Mouse (Mus musculus): ENCODE measurements at regions not wholly inside any gene's neighbourhood (a gene's known extent, or its start where the extent isn't known, plus 50 kb on each side); places are given as distances from the start of the nearest gene placed in this dataset.

DNA sequence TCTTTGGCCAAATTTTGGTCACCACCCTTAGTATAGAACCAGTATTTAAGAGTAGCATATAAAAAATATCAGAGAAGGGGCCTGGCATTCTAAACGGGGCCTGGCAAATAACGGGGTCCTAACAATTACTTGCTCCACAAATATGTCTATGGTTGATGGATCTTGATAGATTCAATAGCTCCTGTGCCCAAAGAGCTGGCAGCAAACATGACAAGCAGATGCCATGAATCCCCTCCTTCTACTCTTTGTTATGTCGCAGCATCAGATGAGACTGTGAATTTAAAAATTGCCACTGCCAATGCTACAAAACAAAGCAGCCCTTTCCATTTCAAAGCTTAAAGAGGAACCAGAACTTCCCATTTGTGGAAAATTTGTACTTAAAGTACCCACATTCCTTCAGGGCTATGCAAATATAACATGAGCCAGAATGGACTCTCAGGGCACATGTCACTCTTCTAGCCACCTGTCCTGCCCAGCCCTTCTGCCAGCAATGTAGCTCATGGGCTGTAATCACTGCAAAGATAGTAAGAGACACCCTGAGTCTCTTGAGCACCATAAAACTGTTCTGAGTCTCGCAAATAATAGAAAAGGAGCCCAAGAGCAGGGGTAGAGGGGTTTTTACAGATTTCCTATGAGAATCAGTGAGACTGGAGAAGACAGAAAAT, 342.4 kb upstream of the Kirrel3 start:
- DNase-seq (ENCODE audit: low spot score in 2 of 2), result no peak

DNA sequence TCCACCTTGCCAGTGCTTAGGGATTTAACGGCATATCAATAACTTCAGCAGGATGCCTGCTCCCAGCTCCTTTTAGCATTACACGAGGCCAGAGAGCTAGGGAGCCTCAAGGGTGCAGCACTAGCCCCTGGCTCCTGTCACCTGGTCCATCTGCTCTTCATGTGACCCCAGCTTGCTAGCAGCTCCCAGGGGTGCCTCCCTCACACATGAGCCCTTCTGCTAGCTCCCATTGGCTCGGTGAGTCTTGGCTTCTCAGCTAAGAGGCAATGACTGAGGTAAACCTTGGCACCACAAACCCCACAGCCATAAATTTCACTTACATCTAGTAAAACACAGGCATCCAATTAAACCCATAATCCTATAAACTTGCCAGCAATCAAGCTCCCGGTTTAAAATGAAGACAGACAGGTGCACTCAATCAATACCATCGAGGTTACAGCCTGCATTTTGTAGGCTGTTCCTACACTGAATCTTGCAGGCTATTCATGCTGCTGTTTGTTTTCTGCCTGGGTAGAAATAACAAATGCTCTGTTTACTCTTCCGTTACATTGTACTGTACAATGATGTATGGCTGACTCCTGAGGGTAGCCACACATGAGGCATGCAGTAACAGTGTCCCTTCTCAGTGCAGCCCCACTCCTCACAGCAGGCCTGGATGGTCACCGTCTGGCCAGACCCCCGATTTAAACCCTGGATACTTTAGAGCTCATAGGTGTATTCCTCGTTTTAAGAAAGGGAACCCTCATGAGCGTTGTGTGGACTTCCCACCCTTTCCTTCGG, 330.3 kb upstream of the Kirrel3 start:
- DNase-seq (ENCODE audit: low spot score in 2 of 2), result no peak

DNA sequence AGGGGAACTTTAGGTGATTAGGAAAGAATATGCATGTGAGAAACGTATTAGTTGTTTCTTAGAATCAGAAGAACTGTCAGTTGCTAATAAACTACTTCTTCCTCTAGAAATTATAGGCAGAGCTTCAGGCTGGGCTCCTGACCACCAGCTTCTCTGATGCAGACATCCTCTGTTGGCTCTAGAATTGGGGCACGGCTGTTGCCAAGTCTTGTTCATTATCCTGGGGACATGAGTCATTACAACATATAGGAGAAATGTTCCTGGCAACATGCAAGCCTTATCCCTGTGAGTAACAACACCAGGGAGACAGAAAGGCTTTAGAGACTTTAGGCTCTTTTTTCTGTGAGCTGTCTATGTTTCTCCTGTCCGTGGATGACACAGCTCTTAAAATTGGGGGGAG, 329.1 kb upstream of the Kirrel3 start:
- DNase-seq (ENCODE audit: low spot score in 2 of 2), result no peak

DNA sequence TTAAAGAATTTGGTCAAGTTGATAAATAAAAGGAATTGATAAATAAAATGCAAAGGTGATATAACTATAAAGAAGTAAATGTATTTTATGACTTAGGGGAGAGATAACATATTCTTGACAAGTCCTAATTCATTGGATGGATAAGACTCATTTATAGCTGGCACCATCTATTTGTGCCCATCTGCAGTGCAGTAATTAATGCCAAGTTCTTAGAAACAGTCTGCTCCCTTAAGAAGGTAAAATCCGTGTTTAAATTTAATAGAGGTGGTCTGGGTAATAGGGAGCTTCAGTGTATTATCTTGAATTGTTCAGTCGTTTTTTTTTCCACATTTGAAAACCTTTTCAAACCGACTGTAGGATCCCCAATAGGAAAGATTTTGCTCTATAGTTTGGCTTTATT, 324.6 kb upstream of the Kirrel3 start:
- DNase-seq (ENCODE audit: low spot score in 2 of 2), result no peak

DNA sequence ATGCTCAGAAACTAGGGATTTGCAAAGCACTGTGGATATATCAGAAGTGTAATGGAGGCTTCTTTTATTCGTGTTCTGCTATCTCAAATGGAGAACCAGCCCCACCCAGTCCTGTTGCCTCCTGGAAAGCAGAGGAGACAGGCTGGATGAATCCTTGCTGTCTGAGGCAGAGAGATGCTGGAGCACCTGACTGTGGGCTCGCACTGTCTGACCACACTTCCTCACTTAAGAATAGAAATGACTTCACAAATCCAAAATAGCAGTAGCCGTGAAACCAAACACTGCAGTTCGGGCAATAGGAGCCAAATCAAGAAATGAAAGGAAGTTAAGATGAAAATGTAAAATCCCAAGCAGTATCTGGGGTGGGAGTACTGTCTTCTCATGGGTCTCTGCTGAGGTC, 299.4 kb upstream of the Kirrel3 start:
- DNase-seq (ENCODE audit: low spot score in 2 of 2), result no peak

DNA sequence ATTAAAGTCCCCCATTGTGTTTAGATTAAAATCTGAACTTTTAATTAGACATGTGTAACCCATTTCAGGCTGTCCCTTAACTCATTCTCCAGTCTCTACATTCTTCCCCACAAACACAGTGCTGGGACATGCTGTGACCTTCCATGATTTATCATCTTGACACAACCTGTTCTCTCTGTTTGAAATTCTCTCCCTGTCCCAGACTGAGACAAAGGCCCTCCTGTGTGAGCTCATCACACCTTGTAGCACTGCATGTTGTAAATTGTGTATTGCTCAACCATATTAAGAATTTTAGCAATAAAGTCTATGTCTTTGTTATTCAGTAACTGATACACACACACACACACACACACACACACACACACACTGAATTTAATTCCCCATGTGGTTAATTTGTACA, 293.2 kb upstream of the Kirrel3 start:
- DNase-seq (ENCODE audit: low spot score in 2 of 2), result no peak

DNA sequence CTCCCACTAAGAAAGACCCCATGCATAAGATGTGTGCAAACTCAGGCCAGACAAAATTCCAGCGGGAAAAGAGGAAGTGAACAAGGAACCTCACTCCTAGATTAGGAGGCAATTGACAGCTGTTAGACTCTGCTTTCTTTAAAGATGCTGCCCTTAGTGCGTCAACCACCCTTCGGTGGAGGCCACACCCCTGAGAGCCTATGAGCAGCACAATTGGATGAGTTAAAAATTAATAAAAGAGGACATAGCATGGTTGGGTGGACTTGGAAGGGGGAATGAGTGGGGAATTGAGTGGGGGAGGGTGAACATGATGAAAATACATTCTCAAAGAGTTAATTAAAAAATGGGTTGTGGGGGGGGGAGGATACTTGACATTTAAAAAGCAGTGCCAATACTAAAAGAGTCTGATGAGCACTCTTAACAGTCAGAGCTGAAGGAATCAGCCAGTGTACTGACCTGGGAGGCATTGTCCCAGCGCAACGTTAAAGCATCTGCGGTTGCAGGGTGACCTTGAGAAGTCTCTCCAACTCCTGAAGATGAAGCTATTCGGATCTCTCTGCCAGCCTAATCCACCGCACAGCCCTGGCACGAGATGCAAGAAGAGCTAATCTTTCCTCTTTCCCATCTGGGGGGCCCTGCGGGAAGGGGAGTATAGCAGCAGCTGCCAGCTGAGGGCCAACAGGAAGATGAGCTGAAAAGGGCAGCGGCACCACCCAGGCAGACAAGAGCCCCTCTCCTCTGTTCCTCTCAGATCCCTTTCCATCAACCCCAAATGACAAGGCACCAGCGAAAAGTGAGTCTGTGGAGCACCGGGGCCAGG, 283.4 kb upstream of the Kirrel3 start:
- DNase-seq (ENCODE audit: low spot score in 2 of 2), result no peak

DNA sequence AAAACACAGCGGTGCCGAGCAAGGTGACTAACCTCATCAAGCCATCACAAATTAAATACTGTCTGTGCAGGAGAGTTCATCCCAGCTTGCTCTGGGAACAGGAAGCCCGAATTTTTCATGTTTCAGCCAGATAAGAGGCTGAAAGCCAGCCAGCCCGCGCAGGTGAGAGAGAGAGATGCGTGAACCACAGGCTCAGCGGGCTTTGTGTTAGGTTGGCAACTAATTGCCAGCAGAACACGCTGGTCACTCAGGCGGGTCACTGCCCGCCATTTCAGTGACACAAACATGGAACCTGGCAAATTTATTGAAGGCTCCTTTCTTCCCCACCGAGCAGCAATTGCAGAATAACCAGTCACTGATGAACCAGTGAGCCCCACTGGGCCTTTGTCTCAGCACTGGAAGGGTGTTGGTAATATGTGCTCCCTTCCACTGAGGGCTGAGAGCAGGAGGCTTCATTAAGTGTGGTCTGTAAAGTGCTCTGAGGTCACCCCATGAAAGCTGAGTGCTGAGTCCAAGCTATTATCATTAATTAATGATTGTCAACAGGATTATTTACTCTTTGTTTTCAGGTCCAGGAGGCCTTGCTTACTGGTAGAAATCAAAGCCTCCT, 282.6 kb upstream of the Kirrel3 start:
- DNase-seq (ENCODE audit: low spot score in 2 of 2), result no peak

DNA sequence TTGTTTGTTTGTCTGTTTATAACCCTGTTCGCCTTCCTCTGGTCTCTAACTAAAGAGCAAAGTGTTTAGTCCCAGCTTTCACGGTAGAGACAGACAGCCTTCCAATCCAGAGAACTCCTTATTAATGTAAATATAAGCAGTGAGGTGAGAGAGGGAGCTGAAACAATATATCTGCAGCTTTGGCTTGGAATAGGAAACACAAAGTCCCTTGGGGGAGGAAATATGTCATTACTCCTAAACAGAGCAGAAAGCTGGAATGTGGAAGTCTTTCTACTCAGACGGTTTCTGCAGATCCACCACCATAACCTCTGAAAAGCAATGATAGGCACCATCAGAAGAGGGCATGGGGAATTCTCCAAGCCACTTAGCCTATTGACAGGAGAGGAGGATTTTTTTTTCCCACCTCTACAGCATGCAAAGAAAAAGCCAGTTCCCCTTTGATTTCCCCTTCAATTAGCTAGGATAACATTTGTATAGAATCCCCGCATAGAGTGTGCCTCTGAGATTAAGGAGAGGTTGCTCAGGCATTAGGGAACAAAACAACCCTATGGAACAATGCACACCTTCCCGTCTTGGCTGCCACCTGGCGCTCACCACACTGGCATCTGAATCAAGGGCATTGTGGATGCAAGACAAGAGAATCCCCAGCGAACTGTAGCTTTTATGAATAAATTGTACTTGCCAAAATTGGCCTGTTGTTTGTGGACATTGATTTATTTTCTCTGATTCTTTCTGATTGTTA, 281.9 kb upstream of the Kirrel3 start:
- no peak for DNase-seq (ENCODE audit: low spot score in 2 of 2)

DNA sequence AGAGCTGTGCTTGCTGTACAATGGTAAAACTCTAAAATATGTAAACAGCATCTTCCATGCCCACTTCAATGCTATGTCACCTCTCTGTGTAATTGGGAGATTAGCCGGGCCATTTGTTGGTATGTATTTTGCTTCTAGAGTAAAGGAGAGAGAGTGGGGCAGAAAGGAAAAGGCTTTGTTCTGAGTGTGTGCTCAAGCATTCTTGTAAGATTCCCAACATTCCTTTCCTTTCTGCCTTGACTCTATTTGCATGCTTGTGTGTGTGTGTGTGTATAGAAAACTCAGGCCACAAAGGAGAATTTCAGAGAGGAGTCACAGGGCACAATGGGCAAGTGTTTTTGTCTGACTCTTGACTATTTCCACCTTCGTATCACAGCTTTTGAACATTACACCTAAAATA, 281.2 kb upstream of the Kirrel3 start:
- DNase-seq (ENCODE audit: low spot score in 2 of 2), result no peak

DNA sequence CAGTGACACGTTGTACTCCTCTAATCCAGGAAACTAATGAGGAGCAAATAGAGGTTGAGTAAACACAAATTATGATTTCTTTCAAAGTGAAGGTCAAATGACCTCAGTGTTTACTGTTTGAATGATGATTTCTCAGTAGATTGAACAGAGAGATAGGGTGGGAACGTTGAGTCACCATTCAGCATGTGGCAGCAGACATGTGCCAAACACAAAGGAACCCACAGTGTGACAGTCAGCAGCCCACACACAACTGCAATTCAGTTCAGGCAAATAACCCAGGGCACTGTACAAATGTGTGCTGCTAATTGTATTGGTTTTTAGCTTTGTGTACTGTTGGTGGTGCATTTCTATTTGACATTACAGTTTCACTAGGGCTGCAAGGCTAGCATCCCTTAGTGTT, 254.1 kb upstream of the Kirrel3 start:
- DNase-seq (ENCODE audit: low spot score in 2 of 2), result peak in 1 of 2 experiments; percentile 1

DNA sequence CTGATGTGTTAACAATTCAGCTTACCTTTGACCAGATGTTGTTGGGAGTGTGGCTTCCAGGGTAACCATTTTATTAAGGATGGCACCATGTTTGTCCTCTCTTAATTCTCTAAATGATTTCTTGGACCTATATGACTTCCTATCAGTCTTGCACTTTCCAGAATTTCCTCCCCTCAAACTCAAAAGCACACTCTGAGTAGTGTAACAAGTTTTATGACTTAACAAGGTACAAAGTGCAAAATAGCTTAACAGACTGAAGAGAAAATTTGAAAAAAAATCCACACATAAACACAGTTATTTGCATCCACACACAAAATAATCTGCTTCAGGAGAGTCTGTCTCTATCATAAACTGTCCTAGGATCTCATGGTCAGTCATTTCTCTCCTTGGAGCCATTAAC, 251.0 kb upstream of the Kirrel3 start:
- no peak for DNase-seq (ENCODE audit: low spot score in 2 of 2)

DNA sequence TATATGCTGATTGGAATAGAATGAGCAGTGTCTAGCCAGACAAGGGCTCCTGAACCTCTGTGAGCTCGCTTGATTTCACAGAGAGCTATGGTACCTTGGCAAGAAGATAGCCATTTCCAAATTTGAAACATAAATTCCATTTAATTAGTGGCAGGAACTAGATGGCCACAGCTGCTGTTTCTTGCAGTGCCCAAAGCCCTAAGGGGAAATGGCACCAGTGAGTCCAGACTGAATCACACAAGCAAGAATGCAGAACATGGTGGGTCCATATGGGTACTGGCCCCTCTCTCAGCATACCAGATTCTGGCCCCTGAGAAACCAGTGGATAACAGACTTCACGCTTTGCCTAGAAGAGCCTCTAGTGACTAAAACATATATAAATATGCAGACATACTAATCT, 246.2 kb upstream of the Kirrel3 start:
- DNase-seq (ENCODE audit: low spot score in 2 of 2), result no peak

DNA sequence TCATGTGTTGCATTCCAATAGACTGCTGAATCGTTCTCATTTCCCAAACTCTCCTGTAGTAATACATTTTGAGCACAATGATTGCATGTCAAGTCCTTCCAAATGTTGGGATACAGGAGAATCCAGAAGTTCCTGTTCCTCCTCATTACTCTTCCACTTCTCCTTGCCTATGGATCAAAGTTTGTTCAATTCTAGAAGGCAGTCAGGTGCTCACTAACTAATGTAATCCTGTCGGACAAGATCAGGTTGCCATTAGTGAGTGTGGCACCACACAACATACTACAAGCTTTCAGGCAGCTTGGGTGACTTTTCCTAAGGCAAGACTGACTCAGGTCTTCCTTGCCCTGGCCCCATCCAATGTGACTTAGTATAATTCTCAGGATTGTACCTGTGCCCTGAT, 242.0 kb upstream of the Kirrel3 start:
- DNase-seq (ENCODE audit: low spot score in 2 of 2), result no peak

DNA sequence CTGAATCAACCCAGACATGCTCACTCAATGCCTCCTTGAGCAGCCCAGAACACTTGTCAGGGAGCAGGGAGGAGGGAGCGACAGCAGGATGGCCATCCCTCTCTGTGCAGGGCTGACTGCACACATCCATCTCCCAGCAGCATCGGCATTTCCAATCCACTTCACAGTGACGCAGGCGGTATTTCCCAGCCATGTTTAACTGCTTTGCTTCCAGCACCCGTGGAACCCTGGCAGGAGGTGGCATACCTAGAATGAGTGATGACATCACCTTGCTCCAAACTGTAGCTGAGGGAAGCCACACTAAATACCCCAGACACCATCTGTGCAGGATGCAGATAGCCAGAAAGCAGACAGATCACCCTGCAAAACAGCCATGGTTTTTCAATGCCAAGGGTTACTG, 241.1 kb upstream of the Kirrel3 start:
- DNase-seq (ENCODE audit: low spot score in 2 of 2), result no peak

DNA sequence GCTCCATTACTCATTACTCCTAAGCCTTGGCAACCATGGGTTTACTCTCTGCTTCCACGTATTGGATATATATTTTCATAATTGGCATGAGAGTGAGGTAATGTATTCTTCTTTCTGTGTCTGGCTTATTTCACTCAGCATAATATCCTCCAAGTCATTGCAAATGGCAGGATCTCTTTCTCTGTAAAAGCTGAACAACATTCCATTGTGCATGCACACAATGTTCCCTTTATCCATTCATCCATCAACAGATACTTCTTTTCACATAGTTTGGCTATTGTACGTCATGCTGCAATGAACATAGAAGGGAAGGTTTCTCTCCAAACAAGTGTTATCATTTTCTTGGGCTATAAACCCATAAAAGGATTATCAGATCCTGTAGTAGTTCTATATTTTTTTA, 232.9 kb upstream of the Kirrel3 start:
- no peak for DNase-seq (ENCODE audit: low spot score in 2 of 2)

DNA sequence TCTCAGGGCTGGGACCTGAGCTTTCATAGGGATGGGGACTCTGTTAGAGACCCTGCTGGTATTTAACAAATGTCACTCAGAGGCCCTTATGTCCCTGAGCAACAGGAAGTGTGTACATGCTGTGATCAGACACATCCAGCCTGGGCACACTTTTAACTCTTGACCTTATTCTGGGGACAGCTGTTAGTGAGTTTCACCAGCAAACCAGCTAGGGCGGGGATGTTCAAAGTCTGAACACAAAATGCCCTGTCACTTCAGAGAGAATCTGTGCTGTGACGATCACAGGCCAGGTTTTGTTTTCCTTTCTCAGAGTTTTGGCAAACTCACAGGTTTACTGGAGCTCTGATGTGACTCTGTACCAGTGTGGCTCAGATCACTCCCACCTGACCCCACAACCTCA, 227.2 kb upstream of the Kirrel3 start:
- DNase-seq (ENCODE audit: low spot score in 2 of 2), result no peak

DNA sequence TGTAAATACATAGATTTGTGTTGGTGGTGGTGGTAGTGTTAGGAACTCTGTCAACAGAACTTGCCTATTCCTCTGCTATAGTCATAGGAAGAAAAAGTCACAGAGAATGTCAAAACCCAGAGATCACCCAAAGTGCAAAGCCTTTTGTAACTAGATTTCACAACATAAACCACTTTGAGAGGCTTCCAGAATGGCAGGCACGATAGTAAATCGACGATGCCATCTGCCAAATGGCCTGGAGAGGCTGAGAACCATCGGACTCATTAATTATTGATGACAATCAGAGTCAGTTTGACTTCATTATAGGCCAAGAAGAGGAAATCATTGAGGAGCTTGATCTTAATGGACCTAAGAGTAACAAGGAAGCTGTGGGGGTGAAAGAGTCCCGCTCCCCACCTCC, 207.6 kb upstream of the Kirrel3 start:
- no peak for DNase-seq (ENCODE audit: low spot score in 2 of 2)

DNA sequence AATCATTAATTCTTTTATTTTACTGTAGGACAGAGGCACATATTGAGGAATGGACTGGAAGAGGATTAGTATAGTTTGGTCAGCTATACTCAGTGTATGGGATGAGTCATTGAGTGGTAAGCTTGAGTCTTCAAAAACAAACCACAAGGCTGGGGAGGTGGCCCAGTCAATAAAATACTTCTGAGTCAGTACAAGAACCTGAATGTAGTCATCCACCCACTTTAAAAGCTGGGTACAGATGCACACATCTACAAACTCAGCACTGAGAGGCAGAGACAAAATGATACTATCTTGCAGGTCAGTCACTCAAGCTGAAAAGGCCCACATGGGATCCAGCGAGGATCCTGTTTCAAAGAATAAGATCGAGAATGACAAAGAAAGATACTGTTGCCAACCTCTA, 206.3 kb upstream of the Kirrel3 start:
- no peak for DNase-seq (ENCODE audit: low spot score in 2 of 2)

DNA sequence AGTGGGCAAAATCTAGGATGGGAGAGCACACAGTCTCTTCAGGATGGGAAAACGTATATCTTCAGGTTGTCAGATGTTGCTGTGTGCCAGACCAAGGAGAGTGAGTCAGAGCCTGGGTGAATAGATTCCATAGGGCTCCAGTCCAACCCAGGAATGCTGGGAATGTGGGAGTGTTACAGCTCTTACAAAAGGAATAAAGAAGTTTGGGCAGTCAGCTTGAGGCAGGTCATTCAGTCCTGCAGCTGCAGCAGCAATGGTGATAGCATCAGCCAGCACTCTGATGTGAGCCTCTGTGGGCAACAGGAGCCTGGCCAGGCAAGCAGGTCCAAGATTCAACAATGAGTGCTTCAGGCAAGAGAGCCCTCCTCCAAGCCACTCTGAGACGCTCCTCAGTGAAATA, 205.8 kb upstream of the Kirrel3 start:
- DNase-seq (ENCODE audit: low spot score in 2 of 2), result peak in 1 of 2 experiments; percentile 8

DNA sequence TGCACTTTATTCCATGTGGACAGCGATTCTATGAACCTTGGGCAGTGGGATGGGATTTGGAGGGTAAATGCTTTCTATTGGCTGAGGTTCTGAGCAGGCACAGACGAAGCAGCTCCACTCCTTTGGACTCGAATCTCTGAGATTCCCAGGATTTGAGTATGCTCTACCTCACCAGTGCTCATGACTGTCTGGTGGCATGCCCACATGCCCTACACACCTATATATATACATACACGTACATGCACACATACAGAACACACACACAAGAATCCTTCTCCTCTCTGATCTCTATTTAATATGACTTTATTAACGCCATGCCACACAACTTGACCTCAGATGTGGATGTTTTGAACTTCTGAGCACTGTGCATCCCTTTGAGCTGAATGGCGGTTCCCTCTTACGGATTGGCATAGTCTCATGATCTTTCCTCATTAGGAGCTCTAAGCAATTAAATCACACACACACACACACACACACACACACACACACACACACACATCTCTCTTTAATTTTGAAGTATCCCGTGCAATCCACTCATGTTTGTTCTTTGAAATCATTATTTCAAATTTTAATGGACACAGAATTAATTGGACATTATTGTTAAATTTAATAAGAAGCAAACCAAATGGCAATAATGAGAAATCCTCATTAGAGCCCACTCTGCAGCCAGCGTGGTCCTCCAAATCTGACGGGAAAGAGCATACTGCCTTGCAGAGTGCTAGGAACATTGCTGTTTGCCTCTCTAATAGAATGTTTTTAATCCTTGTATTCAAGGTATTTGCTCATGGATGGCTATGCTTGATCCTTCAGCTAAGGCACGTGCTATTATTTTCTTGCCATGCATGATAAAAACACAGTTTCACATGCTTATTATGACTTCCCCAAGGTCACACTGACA, 205.1 kb upstream of the Kirrel3 start:
- DNase-seq (ENCODE audit: low spot score in 2 of 2), result no peak
